Mouse (Mus musculus): ENCODE measurements around the gene Qrich1. TPM values are rescaled to one million over a fixed set of nuclear protein-coding genes. Genes with fewer than 3 reads are reported as not detected.

Gene Qrich1
- polyA plus RNA-seq, 1 experiment, result 145 TPM

DNA sequence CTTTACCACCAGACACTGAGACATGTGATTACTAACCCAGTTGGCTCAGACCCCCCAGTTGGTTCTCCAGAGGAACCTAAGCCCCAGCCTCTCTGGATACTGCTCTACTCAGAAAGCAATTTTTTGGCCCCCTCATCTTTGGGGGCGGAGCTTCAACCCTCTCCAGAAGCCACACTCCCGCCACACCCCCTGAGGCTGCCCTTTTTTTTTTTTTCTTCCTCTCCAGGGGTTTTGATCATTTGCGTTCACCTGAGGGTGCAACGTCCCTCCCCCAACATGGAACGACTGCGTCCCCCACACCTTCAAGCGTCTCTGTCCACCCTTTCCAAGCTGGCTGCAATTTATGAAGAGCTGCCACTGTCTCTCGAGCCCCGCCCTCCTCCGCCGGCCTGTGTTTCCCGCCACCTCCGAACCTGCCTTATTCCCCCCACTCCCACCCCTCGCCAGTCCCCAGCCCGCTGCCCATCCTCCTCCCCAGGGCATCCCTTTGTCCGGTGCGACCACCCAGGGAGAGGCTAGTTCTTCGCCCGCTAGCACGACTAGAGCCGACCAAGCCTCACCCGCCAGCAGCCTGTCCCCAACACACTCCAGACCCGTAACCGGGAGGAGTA, 61.4 kb downstream of the Qrich1 start:
- peak overlapping the region; percentile 93 for H3K4me3 ChIP-seq (ENCODE audit: low read depth, low read length)
- no peaks in the 10 kb centered on the region for H3K9me3 ChIP-seq (replicated peaks; ENCODE audit: control insufficient read depth, insufficient read depth, low read length, poor library complexity, severe bottlenecking)
- H3K27me3 ChIP-seq (ENCODE audit: control insufficient read depth, insufficient read depth, low read length, poor library complexity, severe bottlenecking), result no peaks in the 10 kb centered on the region
- peak overlapping the region; percentile 80 for H3K9ac ChIP-seq (ENCODE audit: low read depth, poor library complexity, severe bottlenecking)
- peak overlapping the region; percentile 54 for H3K27ac ChIP-seq (ENCODE audit: insufficient read depth, low read length)
- TF ChIP-seq CTCF (IDR thresholded peaks at IDR 0.05; ENCODE audit: low read depth, low read length) (no peak), EP300 (IDR thresholded peaks at IDR 0.05; ENCODE audit: insufficient read depth, low read depth, low read length) (no peak), POLR2A (IDR thresholded peaks at IDR 0.05; ENCODE audit: insufficient read depth, low read length) (no peak)
- no peaks in the 10 kb centered on the region for H3K36me3 ChIP-seq (ENCODE audit: control insufficient read depth, insufficient read depth, low read length, poor library complexity, severe bottlenecking)
- H3K4me1 ChIP-seq (ENCODE audit: control insufficient read depth, insufficient read depth, low read length), result peaks cover 15% of the 10 kb centered on the region

- H3K9ac ChIP-seq (ENCODE audit: low read depth, poor library complexity, severe bottlenecking), result peak within 1 kb of the TSS; percentile 80
- H3K36me3 ChIP-seq (ENCODE audit: control insufficient read depth, insufficient read depth, low read length, poor library complexity, severe bottlenecking), result no peaks in the 10 kb centered on the region
- H3K9me3 ChIP-seq (replicated peaks; ENCODE audit: control insufficient read depth, insufficient read depth, low read length, poor library complexity, severe bottlenecking), result no peaks in the 10 kb centered on the region
- H3K4me3 ChIP-seq (ENCODE audit: low read depth, low read length), result peak within 1 kb of the TSS; percentile 93
- peak within 1 kb of the TSS; percentile 54 for H3K27ac ChIP-seq (ENCODE audit: insufficient read depth, low read length)
- H3K27me3 ChIP-seq (ENCODE audit: control insufficient read depth, insufficient read depth, low read length, poor library complexity, severe bottlenecking), result no peaks in the 10 kb centered on the region
- peaks cover 11% of the 10 kb centered on the region for H3K4me1 ChIP-seq (ENCODE audit: control insufficient read depth, insufficient read depth, low read length)
- TF ChIP-seq EP300 (IDR thresholded peaks at IDR 0.05; ENCODE audit: insufficient read depth, low read depth, low read length) (0 out of 2 replicates have a peak, but pooled peaks have one; percentile 34), CTCF (IDR thresholded peaks at IDR 0.05; ENCODE audit: low read depth, low read length) (no peak), POLR2A (IDR thresholded peaks at IDR 0.05; ENCODE audit: insufficient read depth, low read length) (peak; percentile 29)
Observed at GRCm38 (mm10) chr9:108578545-108579343, 62.1 kb downstream of the Qrich1 start, which contains the start of gene Wdr6. Wdr6 (minus strand) TSS chr9:108578739.

DNA sequence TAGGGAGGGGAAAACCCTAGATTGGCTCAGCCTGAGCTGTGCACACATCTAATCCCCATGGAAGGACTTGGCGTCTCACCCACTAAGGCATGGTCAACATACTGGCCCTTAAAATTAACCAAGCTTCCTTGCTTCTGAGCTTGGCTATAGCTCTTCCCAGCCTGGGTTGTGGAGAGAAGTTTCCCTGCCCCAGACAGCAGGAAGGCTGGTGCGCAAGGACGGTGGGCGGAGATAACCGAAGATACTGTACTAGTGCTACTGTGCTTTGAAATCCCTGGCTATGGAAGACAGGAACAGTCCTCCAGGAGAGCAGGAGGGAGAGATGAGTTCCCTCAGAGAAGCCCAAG, 62.7 kb downstream of the Qrich1 start:
- H3K4me3 ChIP-seq (ENCODE audit: low read depth, low read length), result peak overlapping the region; percentile 84
- TF ChIP-seq POLR2A (IDR thresholded peaks at IDR 0.05; ENCODE audit: insufficient read depth, low read length) (no peak), EP300 (IDR thresholded peaks at IDR 0.05; ENCODE audit: insufficient read depth, low read depth, low read length) (no peak), CTCF (IDR thresholded peaks at IDR 0.05; ENCODE audit: low read depth, low read length) (no peak)
- H3K9ac ChIP-seq (ENCODE audit: low read depth, poor library complexity, severe bottlenecking), result peak overlapping the region; percentile 41
- no peaks in the 10 kb centered on the region for H3K27me3 ChIP-seq (ENCODE audit: control insufficient read depth, insufficient read depth, low read length, poor library complexity, severe bottlenecking)
- H3K4me1 ChIP-seq (ENCODE audit: control insufficient read depth, insufficient read depth, low read length), result peaks cover 7% of the 10 kb centered on the region
- H3K36me3 ChIP-seq (ENCODE audit: control insufficient read depth, insufficient read depth, low read length, poor library complexity, severe bottlenecking), result no peaks in the 10 kb centered on the region
- peak overlapping the region; percentile 20; the same call in 1 of the 2 replicates for H3K27ac ChIP-seq (ENCODE audit: insufficient read depth, low read length)
- no peaks in the 10 kb centered on the region for H3K9me3 ChIP-seq (replicated peaks; ENCODE audit: control insufficient read depth, insufficient read depth, low read length, poor library complexity, severe bottlenecking)

- TF ChIP-seq POLR2A (IDR thresholded peaks at IDR 0.05; ENCODE audit: insufficient read depth, low read length) (no peak), EP300 (IDR thresholded peaks at IDR 0.05; ENCODE audit: insufficient read depth, low read depth, low read length) (no peak), CTCF (IDR thresholded peaks at IDR 0.05; ENCODE audit: low read depth, low read length) (no peak)
- peak overlapping the region; percentile 53 for H3K27ac ChIP-seq (ENCODE audit: insufficient read depth, low read length)
- H3K9ac ChIP-seq (ENCODE audit: low read depth, poor library complexity, severe bottlenecking), result no peak overlapping the region
- no peaks in the 10 kb centered on the region for H3K9me3 ChIP-seq (replicated peaks; ENCODE audit: control insufficient read depth, insufficient read depth, low read length, poor library complexity, severe bottlenecking)
- H3K27me3 ChIP-seq (ENCODE audit: control insufficient read depth, insufficient read depth, low read length, poor library complexity, severe bottlenecking), result no peaks in the 10 kb centered on the region
- 0 out of 2 replicates have a peak overlapping the region, but pooled peaks have one; percentile 11 for H3K4me3 ChIP-seq (ENCODE audit: low read depth, low read length)
- no peaks in the 10 kb centered on the region for H3K36me3 ChIP-seq (ENCODE audit: control insufficient read depth, insufficient read depth, low read length, poor library complexity, severe bottlenecking)
- peaks cover 11% of the 10 kb centered on the region for H3K4me1 ChIP-seq (ENCODE audit: control insufficient read depth, insufficient read depth, low read length)
Observed at GRCm38 (mm10) chr9:108587571-108588180, 71.1 kb downstream of the Qrich1 start.

GRCm38 (mm10) chr9:108589229-108589628, 72.6 kb downstream of the Qrich1 start:
- H3K4me3 ChIP-seq (ENCODE audit: low read depth, low read length), result no peak overlapping the region
- no peaks in the 10 kb centered on the region for H3K27me3 ChIP-seq (ENCODE audit: control insufficient read depth, insufficient read depth, low read length, poor library complexity, severe bottlenecking)
- no peak for TF ChIP-seq POLR2A (IDR thresholded peaks at IDR 0.05; ENCODE audit: insufficient read depth, low read length)
- TF ChIP-seq EP300 (IDR thresholded peaks at IDR 0.05; ENCODE audit: insufficient read depth, low read depth, low read length), result no peak
- peak; percentile 21 for TF ChIP-seq CTCF (IDR thresholded peaks at IDR 0.05; ENCODE audit: low read depth, low read length)

More at GRCm38 (mm10) chr9:108589229-108589628, 72.6 kb downstream of the Qrich1 start:
- H3K27ac ChIP-seq (ENCODE audit: insufficient read depth, low read length), result no peak overlapping the region
- no peaks in the 10 kb centered on the region for H3K9me3 ChIP-seq (replicated peaks; ENCODE audit: control insufficient read depth, insufficient read depth, low read length, poor library complexity, severe bottlenecking)
- no peaks in the 10 kb centered on the region for H3K36me3 ChIP-seq (ENCODE audit: control insufficient read depth, insufficient read depth, low read length, poor library complexity, severe bottlenecking)
- no peak overlapping the region for H3K9ac ChIP-seq (ENCODE audit: low read depth, poor library complexity, severe bottlenecking)
- H3K4me1 ChIP-seq (ENCODE audit: control insufficient read depth, insufficient read depth, low read length), result peaks cover 11% of the 10 kb centered on the region
